Mouse (Mus musculus): Measurements from ENCODE around the gene Ggt6.

Gene Ggt6

GRCm38 (mm10) chr11:72476074-72476625, 40.8 kb downstream of the Ggt6 start:
- DNase-seq (ENCODE audit: low spot score): no peak

GRCm38 (mm10) chr11:72477182-72477581, 41.9 kb downstream of the Ggt6 start:
- DNase-seq (ENCODE audit: low spot score): no peak

- DNase-seq (ENCODE audit: low spot score): no peak
Measured at GRCm38 (mm10) chr11:72477653-72478052, 42.3 kb downstream of the Ggt6 start.

- DNase-seq (ENCODE audit: low spot score): no peak
Measured at GRCm38 (mm10) chr11:72478228-72478627, 42.9 kb downstream of the Ggt6 start.

GRCm38 (mm10) chr11:72479499-72479898, 44.2 kb downstream of the Ggt6 start:
- no peak for DNase-seq (ENCODE audit: low spot score)

- no peak for DNase-seq (ENCODE audit: low spot score)
Measured at GRCm38 (mm10) chr11:72481313-72481712, 46.0 kb downstream of the Ggt6 start.

GRCm38 (mm10) chr11:72481952-72482351, 46.6 kb downstream of the Ggt6 start:
- DNase-seq (ENCODE audit: low spot score): no peak

- DNase-seq (ENCODE audit: low spot score): no peak
Measured at GRCm38 (mm10) chr11:72484549-72484948, 49.2 kb downstream of the Ggt6 start.

GRCm38 (mm10) chr11:72485157-72485556, 49.8 kb downstream of the Ggt6 start:
- DNase-seq (ENCODE audit: low spot score): no peak

- DNase-seq (ENCODE audit: low spot score): no peak
Measured at GRCm38 (mm10) chr11:72485960-72486359, 50.6 kb downstream of the Ggt6 start.

- no peak for DNase-seq (ENCODE audit: low spot score)
Measured at GRCm38 (mm10) chr11:72487171-72487570, 51.8 kb downstream of the Ggt6 start.

- no peak for DNase-seq (ENCODE audit: low spot score)
Measured at GRCm38 (mm10) chr11:72487739-72488138, 52.4 kb downstream of the Ggt6 start.

All from ovary, postnatal 14 days (tissue).